Mouse (Mus musculus) embryonic facial prominence, embryonic 10.5 days (tissue): ENCODE data around the gene Gon7. TPM values are rescaled to one million over a fixed set of nuclear protein-coding genes. Genes with fewer than 3 reads are reported as not detected.

Source experiments
- polyA plus RNA-seq: library from polyadenylated mRNA; unstranded; fragments of >200 nt; fragmentation: Nextera tagmentation; extraction: Ambion mirVana; gene quantifications from 2 replicates; pipeline ENCODE4 v1.2.1, GENCODE M21; 2016

Gene Gon7
- polyA plus RNA-seq, 1 experiment from 2014 or later = 53.7 TPM

Other genes with a start within 250 kb of the Gon7 start
- gene Chga, start 202.8 kb downstream of the Gon7 start, polyA plus RNA-seq = 6.2 and 6.6 TPM in 2 replicates
- gene Itpk1, start 52.9 kb downstream of the Gon7 start, polyA plus RNA-seq = 13.7 and 17.7 TPM in 2 replicates
- gene Moap1, start 14.1 kb downstream of the Gon7 start, polyA plus RNA-seq = 35.4 and 36.9 TPM in 2 replicates
- gene Tmem251, start 14.0 kb downstream of the Gon7 start, polyA plus RNA-seq = 9.7 and 11.2 TPM in 2 replicates
- not detected in 2 replicates for gene Gm28051, start within 50 bp of the Gon7 start, polyA plus RNA-seq
- gene Ubr7, start 164 bp upstream of the Gon7 start, polyA plus RNA-seq = 53.1 and 58.9 TPM in 2 replicates
- 29.1 and 31.0 TPM in 2 replicates for gene Gm20604, start 869 bp upstream of the Gon7 start, polyA plus RNA-seq
- 17.6 and 19.5 TPM in 2 replicates for gene Btbd7, start 120.7 kb upstream of the Gon7 start, polyA plus RNA-seq
- gene Cox8c, start 141.5 kb upstream of the Gon7 start, polyA plus RNA-seq = not detected in 2 replicates
- 0.33 and 0.57 TPM in 2 replicates for gene Unc79, start 191.1 kb upstream of the Gon7 start, polyA plus RNA-seq